Mouse (Mus musculus): ENCODE data around the gene Sfn. TPM values are rescaled to one million over a fixed set of nuclear protein-coding genes. Genes with fewer than 3 reads are reported as not detected.

The Sfn gene
- polyA plus RNA-seq, 1 experiment from 2014 or later: 339 TPM

DNA sequence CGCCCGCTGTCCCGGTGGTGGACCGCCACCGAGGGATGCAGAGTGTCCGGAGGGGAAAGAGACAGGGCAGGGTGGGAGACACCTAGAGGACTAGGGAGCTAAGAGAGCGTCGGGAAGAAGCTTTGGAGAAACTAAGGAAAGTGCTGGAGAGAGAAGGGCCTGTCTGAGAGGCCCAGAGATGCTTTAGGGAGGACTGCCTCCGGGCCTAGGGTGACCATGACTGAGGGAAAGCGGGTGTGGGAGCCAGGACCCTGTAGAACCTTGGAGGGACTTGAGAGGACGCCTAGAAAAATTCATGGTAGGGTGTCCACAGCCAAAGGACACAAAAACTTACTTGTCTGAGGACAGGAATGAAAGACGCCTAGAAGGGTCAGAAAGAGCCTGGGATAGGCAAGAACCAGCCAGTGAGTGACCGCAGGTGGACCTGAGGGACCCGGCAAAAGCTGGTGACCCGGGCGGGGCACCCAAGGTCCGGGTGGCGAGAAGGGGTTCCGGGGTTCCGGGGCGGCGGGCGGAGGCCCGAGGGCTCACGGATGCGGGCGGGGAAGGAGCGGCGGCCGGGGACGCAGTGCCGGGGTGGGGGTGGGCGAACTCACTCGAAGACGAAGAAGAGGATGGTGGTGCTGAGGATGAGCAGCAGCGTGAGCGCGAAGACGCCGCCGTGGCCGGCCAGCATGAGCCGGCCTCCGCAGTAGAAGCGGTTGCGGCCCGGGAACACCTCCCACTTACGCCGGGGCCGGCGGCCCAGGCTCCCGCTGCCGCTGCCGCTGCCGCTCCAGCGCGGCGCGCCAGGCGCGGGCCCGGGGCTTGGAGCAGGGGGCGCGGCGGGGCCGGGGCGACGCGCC, 30.7 kb upstream of the Sfn start:
- peak; percentile 48; the same call in 1 of the 2 replicates for ATAC-seq (ENCODE audit: insufficient read depth, low FRiP score)
- Histone ChIP-seq H3K9me3 (replicated peaks; ENCODE audit: control insufficient read depth, low read length) (no peaks in the 10 kb centered on the region), H3K27me3 (ENCODE audit: control insufficient read depth, insufficient read depth, low read length) (no peaks in the 10 kb centered on the region), H3K9ac (ENCODE audit: low read length) (peak overlapping the region; percentile 97), H3K4me3 (replicated peaks; ENCODE audit: low read length) (peak overlapping the region; percentile 79), H3K4me2 (ENCODE audit: low read depth, low read length) (peak overlapping the region; percentile 98), H3K4me1 (ENCODE audit: control insufficient read depth, insufficient read depth, low read length) (peaks cover 16% of the 10 kb centered on the region), H3K36me3 (ENCODE audit: control insufficient read depth, insufficient read depth, low read length) (no peaks in the 10 kb centered on the region), H3K27ac (ENCODE audit: low read length) (peak overlapping the region; percentile 46; the same call in 1 of the 2 replicates)
- 4% methylated on average over 36 of the region's 69 CpGs for WGBS

- 47% methylated on average over 9 of the region's 9 CpGs for WGBS
- Histone ChIP-seq H3K4me3 (replicated peaks; ENCODE audit: low read length) (peak overlapping the region; percentile 79), H3K36me3 (ENCODE audit: control insufficient read depth, insufficient read depth, low read length) (no peaks in the 10 kb centered on the region), H3K9ac (ENCODE audit: low read length) (peak overlapping the region; percentile 97), H3K27ac (ENCODE audit: low read length) (peak overlapping the region; percentile 46; the same call in 1 of the 2 replicates), H3K4me2 (ENCODE audit: low read depth, low read length) (peak overlapping the region; percentile 98), H3K27me3 (ENCODE audit: control insufficient read depth, insufficient read depth, low read length) (no peaks in the 10 kb centered on the region), H3K4me1 (ENCODE audit: control insufficient read depth, insufficient read depth, low read length) (peaks cover 16% of the 10 kb centered on the region), H3K9me3 (replicated peaks; ENCODE audit: control insufficient read depth, low read length) (no peaks in the 10 kb centered on the region)
- no peak for ATAC-seq (ENCODE audit: insufficient read depth, low FRiP score)
These were observed 29.9 kb upstream of the Sfn start for GRCm38 (mm10) chr4:133631769-133632411.

- Histone ChIP-seq H3K27ac (ENCODE audit: low read length) (no peak overlapping the region), H3K4me3 (replicated peaks; ENCODE audit: low read length) (0 out of 2 replicates have a peak overlapping the region, but pooled peaks have one; percentile 79), H3K4me1 (ENCODE audit: control insufficient read depth, insufficient read depth, low read length) (peaks cover 17% of the 10 kb centered on the region), H3K9me3 (replicated peaks; ENCODE audit: control insufficient read depth, low read length) (no peaks in the 10 kb centered on the region), H3K27me3 (ENCODE audit: control insufficient read depth, insufficient read depth, low read length) (no peaks in the 10 kb centered on the region), H3K4me2 (ENCODE audit: low read depth, low read length) (0 out of 2 replicates have a peak overlapping the region, but pooled peaks have one; percentile 98), H3K36me3 (ENCODE audit: control insufficient read depth, insufficient read depth, low read length) (no peaks in the 10 kb centered on the region), H3K9ac (ENCODE audit: low read length) (peak overlapping the region; percentile 97)
- WGBS: 75% methylated on average over 14 of the region's 14 CpGs
- no peak for ATAC-seq (ENCODE audit: insufficient read depth, low FRiP score)
These were observed 29.3 kb upstream of the Sfn start for GRCm38 (mm10) chr4:133631071-133631768.

- H3K9ac ChIP-seq (ENCODE audit: low read length): 0 out of 2 replicates have a peak overlapping the region, but pooled peaks have one; percentile 35
- 93% methylated on average over 8 of the region's 8 CpGs for WGBS
These were observed 28.5 kb upstream of the Sfn start for GRCm38 (mm10) chr4:133630326-133630920.

DNA sequence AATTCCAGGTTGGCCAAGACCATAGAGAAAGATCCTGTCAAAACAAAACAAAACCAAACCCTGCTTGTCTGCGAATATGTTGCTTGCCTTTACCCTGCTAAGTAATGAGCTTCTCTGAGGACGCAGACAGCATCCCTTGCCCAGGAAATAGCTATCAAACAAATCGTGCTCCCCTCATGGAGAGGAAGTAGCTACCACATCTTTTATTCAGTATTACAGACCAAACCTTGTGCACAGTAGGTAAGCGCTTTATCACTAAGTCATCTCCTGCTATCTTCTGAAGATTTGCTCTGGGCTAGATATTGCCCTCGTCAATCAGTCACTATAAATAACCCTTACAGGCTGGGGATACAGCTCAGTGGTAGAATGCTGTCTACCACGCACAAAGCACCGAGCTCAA, 27.2 kb upstream of the Sfn start:
- Histone ChIP-seq H3K9me3 (replicated peaks; ENCODE audit: control insufficient read depth, low read length) (no peaks in the 10 kb centered on the region), H3K27me3 (ENCODE audit: control insufficient read depth, insufficient read depth, low read length) (no peaks in the 10 kb centered on the region), H3K36me3 (ENCODE audit: control insufficient read depth, insufficient read depth, low read length) (no peaks in the 10 kb centered on the region), H3K4me3 (replicated peaks; ENCODE audit: low read length) (no peak overlapping the region), H3K9ac (ENCODE audit: low read length) (no peak overlapping the region), H3K4me2 (ENCODE audit: low read depth, low read length) (no peak overlapping the region), H3K4me1 (ENCODE audit: control insufficient read depth, insufficient read depth, low read length) (peaks cover 20% of the 10 kb centered on the region), H3K27ac (ENCODE audit: low read length) (no peak overlapping the region)
- no peak for ATAC-seq (ENCODE audit: insufficient read depth, low FRiP score)
- WGBS: 74% methylated on average over 7 of the region's 7 CpGs

More at GRCm38 (mm10) chr4:133630326-133630920, 28.5 kb upstream of the Sfn start:
- ATAC-seq (ENCODE audit: insufficient read depth, low FRiP score): no peak
- Histone ChIP-seq H3K4me2 (ENCODE audit: low read depth, low read length) (no peak overlapping the region), H3K4me1 (ENCODE audit: control insufficient read depth, insufficient read depth, low read length) (peaks cover 20% of the 10 kb centered on the region), H3K4me3 (replicated peaks; ENCODE audit: low read length) (no peak overlapping the region), H3K27me3 (ENCODE audit: control insufficient read depth, insufficient read depth, low read length) (no peaks in the 10 kb centered on the region), H3K9me3 (replicated peaks; ENCODE audit: control insufficient read depth, low read length) (no peaks in the 10 kb centered on the region), H3K36me3 (ENCODE audit: control insufficient read depth, insufficient read depth, low read length) (no peaks in the 10 kb centered on the region), H3K27ac (ENCODE audit: low read length) (no peak overlapping the region)

DNA sequence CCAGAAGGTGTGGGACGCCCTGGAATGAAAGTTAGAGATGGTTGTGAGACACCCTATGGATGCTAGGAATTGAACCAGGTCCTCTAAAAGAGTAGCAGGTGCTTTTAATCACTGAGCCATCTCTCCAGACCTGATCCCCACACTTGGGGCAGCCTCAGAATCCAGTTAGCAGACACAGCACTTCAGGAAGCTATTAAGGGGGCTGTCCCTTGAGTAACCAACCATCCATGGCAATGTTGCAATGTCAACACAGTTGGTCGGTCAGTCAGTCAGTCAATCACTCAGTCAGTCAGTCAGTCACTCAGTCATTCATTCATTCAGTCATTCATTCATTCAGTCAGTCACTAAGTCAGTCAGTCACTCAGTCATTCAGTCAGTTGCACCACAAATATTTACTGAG, 26.5 kb upstream of the Sfn start:
- H3K27ac ChIP-seq (ENCODE audit: low read length): no peak overlapping the region
- H3K4me3 ChIP-seq (replicated peaks; ENCODE audit: low read length): no peak overlapping the region
- no peaks in the 10 kb centered on the region for H3K27me3 ChIP-seq (ENCODE audit: control insufficient read depth, insufficient read depth, low read length)
- H3K9ac ChIP-seq (ENCODE audit: low read length): no peak overlapping the region
- ATAC-seq (ENCODE audit: insufficient read depth, low FRiP score): no peak
- H3K4me2 ChIP-seq (ENCODE audit: low read depth, low read length): no peak overlapping the region
- H3K4me1 ChIP-seq (ENCODE audit: control insufficient read depth, insufficient read depth, low read length): peaks cover 20% of the 10 kb centered on the region
- H3K36me3 ChIP-seq (ENCODE audit: control insufficient read depth, insufficient read depth, low read length): no peaks in the 10 kb centered on the region
- 80% methylated on average over 2 of the region's 2 CpGs for WGBS
- no peaks in the 10 kb centered on the region for H3K9me3 ChIP-seq (replicated peaks; ENCODE audit: control insufficient read depth, low read length)

DNA sequence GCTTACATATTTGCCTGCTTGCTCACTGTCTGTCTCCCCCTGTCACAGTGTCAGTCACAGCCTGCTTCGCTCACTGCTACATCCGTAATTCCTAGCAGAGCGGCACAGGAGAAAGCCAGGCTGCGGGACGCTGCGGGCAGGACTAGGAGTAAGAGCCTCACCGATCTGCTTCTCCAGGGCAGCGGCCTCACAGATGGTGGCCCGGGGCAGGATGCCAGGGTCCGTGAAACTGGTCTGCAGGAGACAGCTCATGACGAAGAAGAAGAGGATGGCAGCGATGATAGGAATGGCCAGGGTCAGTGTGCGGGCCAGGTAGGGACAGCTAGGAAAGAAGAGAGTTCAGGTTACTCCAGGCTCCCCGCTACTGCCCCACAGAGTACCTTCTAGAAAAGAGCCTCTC, 25.1 kb upstream of the Sfn start:
- no peaks in the 10 kb centered on the region for H3K9me3 ChIP-seq (replicated peaks; ENCODE audit: control insufficient read depth, low read length)
- H3K27me3 ChIP-seq (ENCODE audit: control insufficient read depth, insufficient read depth, low read length): no peaks in the 10 kb centered on the region
- WGBS: 90% methylated on average over 14 of the region's 14 CpGs
- H3K9ac ChIP-seq (ENCODE audit: low read length): no peak overlapping the region
- no peak overlapping the region for H3K27ac ChIP-seq (ENCODE audit: low read length)
- no peak for ATAC-seq (ENCODE audit: insufficient read depth, low FRiP score)
- H3K4me3 ChIP-seq (replicated peaks; ENCODE audit: low read length): no peak overlapping the region
- H3K4me1 ChIP-seq (ENCODE audit: control insufficient read depth, insufficient read depth, low read length): peaks cover 15% of the 10 kb centered on the region
- H3K4me2 ChIP-seq (ENCODE audit: low read depth, low read length): no peak overlapping the region
- no peaks in the 10 kb centered on the region for H3K36me3 ChIP-seq (ENCODE audit: control insufficient read depth, insufficient read depth, low read length)

- ATAC-seq (ENCODE audit: insufficient read depth, low FRiP score): no peak
- no peaks in the 10 kb centered on the region for H3K27me3 ChIP-seq (ENCODE audit: control insufficient read depth, insufficient read depth, low read length)
- 85% methylated on average over 9 of the region's 9 CpGs for WGBS
- peaks cover 10% of the 10 kb centered on the region for H3K4me1 ChIP-seq (ENCODE audit: control insufficient read depth, insufficient read depth, low read length)
- H3K4me2 ChIP-seq (ENCODE audit: low read depth, low read length): no peak overlapping the region
- H3K9ac ChIP-seq (ENCODE audit: low read length): no peak overlapping the region
- no peaks in the 10 kb centered on the region for H3K36me3 ChIP-seq (ENCODE audit: control insufficient read depth, insufficient read depth, low read length)
- H3K4me3 ChIP-seq (replicated peaks; ENCODE audit: low read length): no peak overlapping the region
- no peaks in the 10 kb centered on the region for H3K9me3 ChIP-seq (replicated peaks; ENCODE audit: control insufficient read depth, low read length)
- H3K27ac ChIP-seq (ENCODE audit: low read length): peak overlapping the region; percentile 46; the same call in 1 of the 2 replicates
These were observed 24.7 kb upstream of the Sfn start for GRCm38 (mm10) chr4:133626621-133627020.

All from stomach, embryonic 16.5 days (tissue).